Mouse (Mus musculus) embryo, embryonic 9.5 days (tissue): ENCODE data around the gene Hamp2.

Experiments used
- DNase-seq: peaks from one replicate; pipeline ENCODE4 v3.0.0-alpha.2; 2017; ENCODE audit errors: extremely low spot score

The Hamp2 gene

GRCm38 (mm10) chr7:30891746-30892145, 32.7 kb downstream of the Hamp2 start:
- DNase-seq: no peak

GRCm38 (mm10) chr7:30890681-30891080, 33.8 kb downstream of the Hamp2 start:
- no peak for DNase-seq

GRCm38 (mm10) chr7:30888786-30889185, 35.7 kb downstream of the Hamp2 start:
- no peak for DNase-seq

- DNase-seq: no peak
Measured at GRCm38 (mm10) chr7:30887568-30888188, 36.8 kb downstream of the Hamp2 start.

GRCm38 (mm10) chr7:30886852-30887251, 37.6 kb downstream of the Hamp2 start:
- DNase-seq: no peak

- DNase-seq: no peak
Measured at GRCm38 (mm10) chr7:30884047-30884446, 40.4 kb downstream of the Hamp2 start.

- no peak for DNase-seq
Measured at GRCm38 (mm10) chr7:30881367-30881766, 43.1 kb downstream of the Hamp2 start.

- DNase-seq: no peak
Measured at GRCm38 (mm10) chr7:30880176-30880575, 44.3 kb downstream of the Hamp2 start, which contains the start of gene Cd22. TSS of gene Cd22 (minus strand) at chr7:30880342.

- DNase-seq: no peak
Measured at GRCm38 (mm10) chr7:30878950-30879349, 45.5 kb downstream of the Hamp2 start.

- peak; percentile 60 for DNase-seq
Measured at GRCm38 (mm10) chr7:30873083-30873482, 51.4 kb downstream of the Hamp2 start.
